Mouse (Mus musculus) effector memory CD4-positive, alpha-beta T cell, adult 5 months (primary cell): ENCODE data around the gene Tecr. TPM values are rescaled to one million over a fixed set of nuclear protein-coding genes. Genes with fewer than 3 reads are reported as not detected.

ENCODE experiments used
- polyA plus RNA-seq: library from polyadenylated mRNA; unstranded; fragments of 100-300 nt; shearing (Covaris generic); gene quantifications from one replicate; pipeline ENCODE4 v1.2.1, GENCODE M21; 2017

The Tecr gene
- 299 TPM for polyA plus RNA-seq

DNA sequence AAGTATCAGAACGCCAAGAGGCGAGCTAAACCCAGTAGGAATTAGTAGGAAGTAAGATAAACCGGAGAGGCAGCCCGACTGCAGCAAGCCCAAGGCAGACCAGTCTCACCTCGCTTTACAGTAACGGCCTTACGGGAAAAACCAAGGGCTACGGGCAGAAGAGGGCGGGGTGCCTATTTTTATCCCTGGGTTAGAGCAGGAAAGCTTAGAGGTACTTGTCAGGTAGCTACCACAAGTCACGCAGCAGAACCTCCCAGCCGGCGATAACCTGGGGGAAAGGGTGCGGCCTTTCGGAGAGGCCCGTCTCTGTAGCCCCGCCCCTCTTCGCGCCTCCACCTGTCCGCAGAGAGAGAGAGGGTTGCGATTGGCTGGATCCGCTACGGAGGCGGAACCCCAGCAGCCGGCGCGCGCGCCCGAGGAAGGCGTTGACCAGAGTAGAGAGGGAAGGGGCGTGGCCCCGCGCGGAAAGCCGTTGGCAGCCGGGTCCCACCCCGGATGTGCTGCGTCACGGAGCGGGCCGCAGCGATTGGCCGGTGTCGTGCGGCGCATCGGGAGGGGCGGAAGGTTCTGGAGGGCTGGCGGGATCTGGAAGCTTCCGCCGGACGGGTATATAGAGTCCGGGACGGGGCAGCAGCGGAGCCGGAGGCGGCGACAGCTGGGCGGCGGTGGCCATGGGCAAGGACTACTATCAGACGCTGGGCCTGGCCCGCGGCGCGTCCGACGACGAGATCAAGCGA, at the start of gene Tecr, which contains the start of gene Dnajb1:
Gene Tecr (minus strand): TSS at position 311 of the 737 bp plus-strand sequence.
Gene Dnajb1 (plus strand): TSS at position 533 of the 737 bp plus-strand sequence.

DNA sequence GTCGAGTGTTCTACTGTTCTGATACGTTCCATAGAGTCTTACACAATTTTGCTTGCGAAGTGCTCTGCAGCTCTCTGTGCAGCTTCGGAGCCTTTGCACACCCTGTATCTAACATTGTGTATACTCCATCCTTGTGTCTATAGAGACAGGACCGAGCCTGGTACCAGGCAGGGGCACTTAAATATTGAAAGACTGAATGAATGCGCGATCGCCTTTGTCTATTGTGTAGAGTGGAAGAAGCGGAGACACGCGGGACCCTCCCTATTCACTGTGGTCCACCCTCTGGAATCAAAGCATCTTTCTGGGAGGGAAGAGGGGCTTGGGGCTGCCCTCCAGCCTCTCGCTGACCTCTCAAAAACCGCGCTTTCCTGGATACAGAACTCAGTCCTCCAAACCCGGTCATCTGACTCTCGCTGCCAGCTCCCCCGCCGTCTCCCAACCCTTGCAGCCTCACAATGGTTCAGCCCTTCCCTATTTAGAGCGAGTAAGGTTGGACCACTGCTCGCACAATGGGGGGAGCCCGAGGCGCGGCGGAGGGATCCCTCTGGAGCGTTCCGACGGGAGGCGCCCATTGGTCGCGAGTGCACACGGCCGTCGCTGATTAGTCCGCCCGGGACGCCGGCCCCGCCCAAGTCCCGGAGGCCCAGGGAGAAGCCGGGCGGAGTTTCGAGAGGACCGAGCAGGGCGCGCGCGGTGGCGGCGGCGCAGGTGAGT, 44.4 kb upstream of the Tecr start, which contains the start of gene Gipc1:
Gene Gipc1 (plus strand): TSS at position 648 of the 714 bp plus-strand sequence.

DNA sequence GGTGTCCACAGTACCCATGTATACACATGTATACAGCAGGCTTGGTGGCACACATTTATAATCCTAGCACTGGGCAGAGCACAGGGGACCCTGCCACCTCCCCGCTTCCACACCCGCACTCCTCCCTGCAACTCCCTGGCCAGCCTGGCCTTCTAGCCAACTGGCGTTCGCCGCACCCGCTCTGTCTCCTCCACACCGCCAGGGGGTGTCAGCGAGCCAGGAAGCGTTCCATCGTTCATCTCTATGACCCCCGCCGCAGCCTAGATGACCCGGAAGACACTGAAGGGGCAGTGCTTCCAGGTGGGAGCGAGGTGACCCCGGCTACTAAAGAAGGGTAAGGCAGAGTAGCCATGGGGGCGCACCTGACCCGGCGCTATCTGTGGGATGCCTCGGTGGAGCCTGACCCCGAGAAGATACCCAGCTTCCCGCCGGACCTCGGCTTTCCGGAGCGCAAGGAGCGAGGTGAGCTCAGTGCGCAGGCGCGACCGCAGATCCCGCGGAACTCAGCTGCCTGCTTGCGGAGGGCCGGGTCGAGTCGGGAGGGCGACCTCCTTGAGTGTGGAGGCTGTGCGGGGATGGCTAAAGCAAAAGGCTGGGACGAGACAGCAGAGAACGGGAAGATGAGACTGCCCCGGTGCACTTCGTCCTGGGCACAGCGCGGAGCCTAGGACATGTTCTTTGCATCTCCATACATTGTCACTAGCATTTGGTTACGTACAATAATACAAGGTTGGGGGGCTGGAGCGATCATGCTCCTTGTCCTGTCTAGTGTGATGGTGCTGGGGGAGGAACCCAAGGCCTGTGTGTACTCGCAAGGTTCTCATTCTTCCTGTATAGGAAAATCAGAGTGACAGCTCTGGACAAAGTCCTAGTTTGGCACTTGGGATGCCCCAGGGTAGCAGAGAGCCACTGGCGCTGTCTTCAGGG, 41.0 kb downstream of the Tecr start, which contains the start of gene Ndufb7:
Gene Ndufb7 (plus strand): TSS at position 203 of the 927 bp plus-strand sequence.

DNA sequence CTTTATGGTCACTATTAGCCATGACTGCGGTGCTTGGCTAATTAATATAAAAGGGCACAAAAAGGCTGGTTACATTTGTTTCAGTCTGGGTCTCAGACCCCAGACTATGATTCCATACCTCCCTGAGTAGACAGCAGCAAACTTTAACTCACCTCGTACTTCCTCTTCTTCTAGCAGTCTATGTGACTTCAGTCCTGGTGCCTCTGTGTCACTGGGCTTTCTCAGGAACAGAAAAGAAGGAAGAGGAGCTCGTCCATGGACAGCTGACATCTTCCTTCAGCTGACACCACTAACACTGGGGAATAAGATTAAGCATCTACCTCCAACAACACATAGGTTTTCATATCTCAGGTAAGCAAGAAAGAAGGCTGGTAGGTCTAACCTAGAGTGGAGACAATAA, 72.0 kb downstream of the Tecr start, which contains the start of gene Olfr370:
Gene Olfr370 (plus strand): TSS at position 45 of the 400 bp plus-strand sequence.

Other genes starting within 250 kb of the Tecr start
- not detected for gene Clgn, start 218.1 kb downstream of the Tecr start, polyA plus RNA-seq
- 23.0 TPM for gene Scoc, start 149.6 kb downstream of the Tecr start, polyA plus RNA-seq
- gene Olfr370, start 72.2 kb downstream of the Tecr start, polyA plus RNA-seq, result not detected
- 110 TPM for gene Ndufb7, start 41.3 kb downstream of the Tecr start, polyA plus RNA-seq
- gene Dnajb1, start 222 bp upstream of the Tecr start, polyA plus RNA-seq, result 530 TPM
- gene Gipc1, start 44.7 kb upstream of the Tecr start, polyA plus RNA-seq, result 18.1 TPM
- gene Ptger1, start 58.7 kb upstream of the Tecr start, polyA plus RNA-seq, result 3.3 TPM
- 211 TPM for gene Pkn1, start 91.2 kb upstream of the Tecr start, polyA plus RNA-seq
- 123 TPM for gene Ddx39, start 107.2 kb upstream of the Tecr start, polyA plus RNA-seq
- gene Adgre5, start 133.4 kb upstream of the Tecr start, polyA plus RNA-seq, result 477 TPM